Mouse (Mus musculus) liver, adult 2 months (tissue): ENCODE data around the gene Tmem41a.

Source experiments
- CTCF ChIP-seq: fragments of 200-500 bp; IDR thresholded peaks from 2 replicates; pipeline ENCODE4 v1.5.1; 2011; ENCODE audit warnings: low read depth, low read length, control low read depth
- POLR2A ChIP-seq: fragments of 200-500 bp; IDR thresholded peaks from 2 replicates; pipeline ENCODE4 v1.6.1; 2011; ENCODE audit warnings: low read length, control low read depth; ENCODE audit not compliant: insufficient read depth; ENCODE audit errors: extremely low read depth

DNA sequence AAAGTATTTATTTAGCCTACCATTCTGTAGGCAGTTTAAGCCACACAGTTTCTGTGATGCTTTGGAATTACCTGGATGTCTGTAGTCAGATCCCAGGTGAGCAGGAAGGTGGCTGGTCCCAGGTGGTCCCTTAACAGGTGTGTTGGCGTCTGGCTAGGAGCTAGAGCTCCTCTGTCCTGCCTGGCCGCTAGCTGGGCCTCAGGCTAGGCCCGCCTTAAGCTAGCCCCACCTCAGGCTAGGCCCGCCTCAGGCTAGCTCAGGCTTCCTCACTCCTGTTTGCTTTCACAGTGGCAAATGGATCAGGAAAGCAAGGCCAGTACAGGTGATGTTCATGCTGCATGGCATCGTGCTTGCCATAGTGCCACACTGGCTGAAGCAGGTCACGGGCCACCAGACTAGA lies 40.5 kb downstream of the Tmem41a start:
- TF ChIP-seq CTCF, result no peak
- TF ChIP-seq POLR2A, result no peak
